Mouse (Mus musculus) yolk sac, embryonic 10.5 days (tissue): ENCODE measurements around the gene Pom121l2.

ENCODE experiments used
- DNase-seq: peaks from one replicate; pipeline ENCODE4 v3.0.0-alpha.2; 2017; ENCODE audit warnings: low spot score

Pom121l2 gene

DNA sequence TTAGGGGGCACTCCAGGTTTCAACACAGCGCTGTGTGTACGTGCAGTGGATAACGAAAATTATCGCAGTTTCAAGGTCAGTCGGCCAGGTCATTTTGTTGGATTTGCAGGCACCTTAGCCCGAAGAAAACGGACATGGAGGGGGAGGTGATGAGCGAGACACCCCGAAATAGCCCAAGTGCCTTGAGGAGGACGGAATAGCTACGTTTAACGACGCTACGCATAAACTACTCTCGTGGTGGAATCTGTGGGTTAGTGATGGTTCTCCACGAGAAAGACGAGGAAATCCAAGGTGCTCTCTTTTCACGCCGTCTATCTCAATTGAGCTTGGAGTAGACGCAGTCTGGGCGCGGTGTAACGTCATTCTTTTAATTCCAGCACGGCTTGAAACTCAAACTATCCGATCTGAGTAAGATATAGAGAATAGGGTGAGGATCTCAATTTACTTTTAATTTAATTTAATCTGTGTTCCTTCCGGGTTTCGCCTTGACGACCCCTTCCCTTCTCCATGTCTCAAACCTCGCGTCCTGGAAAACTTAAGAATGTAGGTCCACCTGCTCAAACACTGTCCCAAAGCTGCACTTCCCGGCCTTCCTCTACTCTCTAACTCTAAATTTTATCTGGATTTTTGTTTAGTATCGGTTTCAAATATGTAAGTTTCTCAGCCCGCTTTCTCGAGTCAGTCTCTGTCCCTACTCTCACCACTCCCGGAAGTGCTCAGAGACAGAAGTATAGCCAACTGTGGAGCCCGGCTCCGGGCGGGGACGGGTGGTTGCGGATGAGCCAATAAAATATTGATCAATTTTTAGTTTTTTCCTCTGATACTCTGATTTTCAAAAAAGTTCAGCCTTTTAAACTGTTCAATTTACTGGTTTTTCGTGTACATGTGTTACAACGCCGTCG is 39.2 kb downstream of the Pom121l2 start:
- DNase-seq = peak; percentile 40

DNA sequence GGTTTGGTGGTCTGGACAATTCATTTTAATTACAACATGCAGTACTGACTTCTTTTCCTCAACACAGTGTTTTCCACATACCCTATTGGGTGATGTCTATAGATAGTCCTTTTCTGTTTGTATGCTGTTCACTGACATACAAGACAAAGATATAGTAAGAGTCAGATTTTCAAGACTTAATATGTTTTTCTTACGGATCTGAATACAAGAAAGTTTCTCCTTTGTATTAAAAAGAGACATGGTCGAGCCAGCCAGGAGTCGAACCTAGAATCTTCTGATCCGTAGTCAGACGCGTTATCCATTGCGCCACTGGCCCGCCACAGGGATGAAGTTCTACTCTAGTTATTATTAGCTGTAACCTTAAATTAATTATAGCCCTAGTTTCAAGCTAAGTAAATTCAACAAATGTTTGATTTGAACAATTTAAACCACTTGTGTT is 39.9 kb downstream of the Pom121l2 start:
- DNase-seq = peak; percentile 78

- DNase-seq = peak; percentile 57
These were observed 40.6 kb downstream of the Pom121l2 start for GRCm38 (mm10) chr13:22021581-22021980.

GRCm38 (mm10) chr13:22022241-22022640 is 41.2 kb downstream of the Pom121l2 start:
- peak; percentile 81 for DNase-seq

- peak; percentile 87 for DNase-seq
These were observed 45.4 kb downstream of the Pom121l2 start for GRCm38 (mm10) chr13:22026058-22027031.

DNA sequence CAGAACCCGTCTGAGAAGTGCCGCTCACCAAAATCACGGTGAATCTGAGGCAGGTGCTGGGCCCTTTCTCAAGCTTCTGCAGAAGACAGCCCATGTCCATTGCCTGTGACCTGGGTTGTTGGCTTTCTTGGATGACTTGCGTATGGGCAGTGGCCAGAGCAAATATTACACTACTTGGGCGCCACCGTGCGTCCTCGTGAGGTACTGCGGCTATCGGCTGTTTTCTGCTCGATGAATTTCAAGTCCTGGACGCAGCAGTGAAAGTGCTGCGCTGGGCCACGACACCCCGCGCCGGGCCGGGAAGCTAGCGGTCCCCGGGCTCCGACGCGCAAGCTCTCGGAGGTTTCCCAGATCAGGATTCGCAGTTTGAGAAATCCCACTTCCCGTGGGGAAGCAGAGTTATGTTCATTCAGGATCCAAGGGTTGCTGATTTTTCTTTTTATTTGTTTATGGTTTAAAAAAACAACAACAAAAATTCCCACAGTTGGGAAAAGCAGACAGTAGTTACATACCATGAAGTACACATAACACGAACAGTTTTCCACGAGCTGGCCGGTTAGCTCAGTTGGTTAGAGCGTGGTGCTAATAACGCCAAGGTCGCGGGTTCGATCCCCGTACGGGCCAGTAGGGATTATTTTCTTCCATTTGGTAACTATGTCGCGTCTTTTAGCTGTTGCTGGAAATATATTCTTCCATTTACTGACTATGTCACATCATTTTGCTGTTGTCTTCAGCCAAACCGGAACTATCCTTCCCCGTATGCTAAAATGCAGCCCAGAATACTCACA is 47.9 kb downstream of the Pom121l2 start:
- DNase-seq = peak; percentile 95

DNA sequence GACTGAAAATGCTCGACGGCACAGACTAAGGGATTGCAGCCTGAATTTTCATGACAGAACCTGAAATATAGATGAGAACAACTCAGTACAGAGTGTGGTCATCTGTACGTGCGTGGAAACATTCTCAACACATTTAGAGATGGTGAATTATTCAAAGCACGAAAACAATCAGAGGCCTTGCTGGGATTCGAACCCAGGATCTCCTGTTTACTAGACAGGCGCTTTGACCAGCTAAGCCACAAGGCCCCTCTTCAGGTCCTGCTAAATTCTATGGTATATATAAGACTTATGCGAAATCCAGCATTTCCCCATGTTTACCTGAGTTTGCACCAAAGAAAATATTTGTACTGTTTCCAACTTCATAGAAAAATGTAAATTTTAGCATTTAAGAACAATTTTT is 48.9 kb downstream of the Pom121l2 start:
- DNase-seq = peak; percentile 64

DNA sequence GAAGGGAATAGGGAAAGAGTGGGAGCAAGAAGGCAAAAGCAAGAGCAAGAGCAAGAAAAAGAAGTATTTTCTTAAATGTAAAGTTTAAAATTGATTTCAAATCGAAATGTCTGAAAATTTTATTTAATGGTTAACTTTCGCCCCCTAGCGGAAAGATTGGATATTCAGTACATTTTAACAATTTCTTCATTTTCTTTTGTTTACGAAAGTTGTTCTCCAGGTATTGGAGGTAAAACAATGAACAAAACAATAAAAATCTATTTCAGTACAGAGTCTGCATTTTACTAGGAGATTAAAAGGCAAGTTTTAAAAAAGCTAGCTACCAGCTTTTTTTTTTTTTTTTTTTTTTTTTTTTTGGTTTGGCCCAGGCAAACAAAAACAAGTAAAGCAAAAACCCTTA is 49.5 kb downstream of the Pom121l2 start:
- DNase-seq = no peak

- DNase-seq = no peak
These were observed 52.9 kb downstream of the Pom121l2 start for GRCm38 (mm10) chr13:22033741-22034442.

DNA sequence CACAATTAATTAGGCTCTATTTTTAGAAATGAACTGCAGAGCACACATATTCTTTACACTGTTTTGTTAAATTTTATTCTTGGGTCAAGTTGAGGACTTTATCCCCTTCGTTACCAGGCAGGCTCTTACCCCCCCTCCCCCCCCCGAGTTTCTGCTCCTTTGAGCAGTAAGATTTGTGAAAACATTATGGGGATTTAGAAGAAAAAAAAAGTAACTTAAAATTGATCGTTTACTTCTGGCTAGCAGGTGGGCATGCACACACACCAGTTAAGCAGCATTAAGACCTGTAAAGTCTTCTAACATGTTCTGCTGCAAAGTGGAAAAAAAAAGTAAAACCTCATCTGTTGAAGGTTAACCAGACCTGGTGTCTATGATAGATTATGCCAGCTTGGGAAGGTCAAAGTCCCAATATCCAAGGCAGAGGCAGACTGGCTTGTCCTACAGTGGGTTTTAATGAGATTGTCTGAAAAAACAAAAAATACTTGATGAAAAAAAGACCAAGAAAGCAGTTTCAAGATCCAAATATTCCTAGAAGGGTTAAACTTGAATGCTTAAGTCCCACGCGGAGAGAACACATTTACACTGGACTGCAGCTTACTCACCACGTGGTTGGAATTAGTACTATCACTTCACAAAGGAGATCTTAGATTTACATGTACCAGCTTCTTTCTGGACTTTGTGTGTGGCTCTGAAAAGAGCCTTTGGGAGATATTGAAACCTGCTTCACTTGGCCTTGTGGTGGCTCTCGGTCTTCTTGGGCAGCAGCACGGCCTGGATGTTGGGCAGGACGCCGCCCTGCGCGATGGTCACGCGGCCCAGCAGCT is 53.7 kb downstream of the Pom121l2 start:
- DNase-seq = peak; percentile 71

DNA sequence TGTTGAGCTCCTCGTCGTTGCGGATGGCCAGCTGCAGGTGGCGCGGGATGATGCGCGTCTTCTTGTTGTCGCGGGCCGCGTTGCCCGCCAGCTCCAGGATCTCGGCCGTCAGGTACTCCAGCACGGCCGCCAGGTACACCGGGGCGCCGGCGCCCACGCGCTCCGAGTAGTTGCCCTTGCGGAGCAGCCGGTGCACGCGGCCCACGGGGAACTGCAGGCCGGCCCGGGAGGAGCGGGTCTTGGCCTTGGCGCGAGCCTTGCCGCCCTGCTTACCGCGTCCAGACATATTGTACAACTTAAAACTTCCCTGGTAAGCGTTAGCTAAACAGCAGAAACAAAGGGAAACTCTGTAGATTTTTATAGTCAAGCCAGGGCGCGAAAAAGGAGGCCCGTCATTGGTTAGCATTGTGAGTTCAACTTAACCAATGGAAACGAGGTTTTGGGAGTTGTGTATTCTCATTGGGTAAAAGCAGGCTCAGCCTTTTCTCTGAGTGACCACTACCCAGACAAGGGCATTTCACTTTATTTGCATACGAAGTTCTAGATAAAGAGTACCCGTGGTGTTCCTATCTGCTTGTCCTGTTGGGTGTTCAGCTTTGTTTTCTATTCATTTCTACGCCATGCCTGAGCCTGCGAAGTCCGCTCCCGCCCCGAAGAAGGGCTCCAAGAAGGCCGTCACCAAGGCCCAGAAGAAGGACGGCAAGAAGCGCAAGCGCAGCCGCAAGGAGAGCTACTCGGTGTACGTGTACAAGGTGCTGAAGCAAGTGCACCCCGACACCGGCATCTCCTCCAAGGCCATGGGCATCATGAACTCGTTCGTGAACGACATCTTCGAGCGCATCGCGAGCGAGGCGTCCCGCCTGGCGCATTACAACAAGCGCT is 54.5 kb downstream of the Pom121l2 start, which contains the start of the genes Hist1h2ah and Hist1h2bk:
Gene Hist1h2ah, minus strand, starts transcription at position 302 of the 882 bp plus-strand sequence.
Gene Hist1h2bk, plus strand, starts transcription at position 604 of the 882 bp plus-strand sequence.
- DNase-seq = peak; percentile 96

- peak; percentile 69 for DNase-seq
These were observed 55.4 kb downstream of the Pom121l2 start for GRCm38 (mm10) chr13:22036149-22036956.

GRCm38 (mm10) chr13:22036986-22037385 is 56.0 kb downstream of the Pom121l2 start:
- no peak for DNase-seq

- no peak for DNase-seq
These were observed 56.4 kb downstream of the Pom121l2 start for GRCm38 (mm10) chr13:22037415-22037814.
